Mouse (Mus musculus): ENCODE results near the gene Wdr64.

DNA sequence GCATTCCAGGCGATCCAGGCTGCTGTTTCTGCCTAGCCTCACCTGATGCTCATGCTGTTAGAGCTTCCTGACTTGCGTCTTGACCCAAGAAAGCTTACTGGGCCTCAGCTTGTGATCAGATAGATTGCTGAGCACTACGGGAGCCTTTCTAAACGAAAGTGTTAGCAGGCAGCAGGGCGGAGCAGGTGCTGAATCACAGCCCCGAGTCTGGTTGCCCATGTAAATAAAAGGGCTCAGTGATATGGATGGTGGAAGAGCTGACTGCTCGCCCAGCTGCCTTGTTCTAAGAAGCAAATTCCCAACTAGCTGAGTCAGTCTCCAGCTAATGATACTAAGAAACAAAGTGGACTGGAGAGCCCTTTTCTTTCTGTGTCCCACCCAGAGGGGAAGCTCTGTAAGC, 27.4 kb downstream of the Wdr64 start:
- TF ChIP-seq NRF1 (IDR thresholded peaks at IDR 0.05; ENCODE audit: low read depth, low read length) (no peak), USF2 (conservative IDR thresholded peaks at IDR 0.05; ENCODE audit: low read depth, low read length) (no peak), CHD1 (IDR thresholded peaks at IDR 0.05; ENCODE audit: low read depth, low read length) (no peak), RAD21 (IDR thresholded peaks at IDR 0.05; ENCODE audit: low read depth, low read length) (no peak), CTCF (conservative IDR thresholded peaks at IDR 0.05 in 1 of 2, IDR thresholded peaks at IDR 0.05 in 1 of 2; ENCODE audit: low read depth in 2 of 2, low read length in 2 of 2) (no peak), EP300 (IDR thresholded peaks at IDR 0.05; ENCODE audit: low read length) (no peak), BHLHE40 (IDR thresholded peaks at IDR 0.05; ENCODE audit: low read depth, low read length) (no peak), TBP (conservative IDR thresholded peaks at IDR 0.05; ENCODE audit: low read depth, low read length) (no peak), NELFE (IDR thresholded peaks at IDR 0.05; ENCODE audit: low read depth, low read length) (no peak), UBTF (IDR thresholded peaks at IDR 0.05; ENCODE audit: low read depth, low read length) (no peak), TCF12 (IDR thresholded peaks at IDR 0.05; ENCODE audit: low read depth, low read length) (no peak), MAX (IDR thresholded peaks at IDR 0.05; ENCODE audit: low read length) (no peak), MAFK (IDR thresholded peaks at IDR 0.05; ENCODE audit: insufficient replicate concordance, low read length) (no peak), JUN (IDR thresholded peaks at IDR 0.05; ENCODE audit: insufficient read depth, low read depth, low read length) (no peak)

All from CH12.LX (cell line).